Mouse (Mus musculus) hindbrain, embryonic 14.5 days (tissue): Measurements from ENCODE around the gene Krt79. TPM values are rescaled to one million over a fixed set of nuclear protein-coding genes. Genes with fewer than 3 reads are reported as not detected.
A peak's percentile ranks its signal among the peaks of the same experiment; 100 is the strongest.

Source experiments
- ATAC-seq: fragments of 200-750 bp; cut with Nextera tagmentation; 2 replicates; pipeline ENCODE4 v1.8.0; 2017; ENCODE audit warnings: moderate number of reproducible peaks, mild to moderate bottlenecking, moderate TSS enrichment, moderate library complexity; ENCODE audit not compliant: low FRiP score
- DNase-seq: peaks from one replicate; pipeline ENCODE4 v3.0.0-alpha.2; 2015; ENCODE audit warnings: low spot score
- H3K27ac ChIP-seq: fragments of 300-500 bp; sonication (generic); 2 replicates; pipeline ENCODE4 v1.5.1; 2014; ENCODE audit warnings: mild to moderate bottlenecking, moderate library complexity
- H3K27me3 ChIP-seq: fragments of 300-500 bp; sonication (generic); 2 replicates; pipeline ENCODE4 v1.6.1; 2014; ENCODE audit warnings: mild to moderate bottlenecking, low read length, mixed read lengths; ENCODE audit not compliant: control insufficient read depth, insufficient read depth
- H3K36me3 ChIP-seq: fragments of 300-500 bp; sonication (generic); replicated peaks from 2 replicates; pipeline ENCODE4 v1.6.1; 2014; ENCODE audit not compliant: control insufficient read depth, insufficient read depth
- H3K4me1 ChIP-seq: fragments of 300-500 bp; sonication (generic); replicated peaks from 2 replicates; pipeline ENCODE4 v1.6.1; 2014; ENCODE audit warnings: antibody characterized with exemption, low read length, mixed read lengths; ENCODE audit not compliant: control insufficient read depth, insufficient read depth
- H3K4me2 ChIP-seq: fragments of 300-500 bp; sonication (generic); replicated peaks from 2 replicates; pipeline ENCODE4 v1.6.1; 2014; ENCODE audit warnings: mild to moderate bottlenecking, moderate library complexity
- H3K4me3 ChIP-seq: fragments of 300-500 bp; sonication (generic); replicated peaks from 2 replicates; pipeline ENCODE4 v1.5.1; 2014; ENCODE audit warnings: mild to moderate bottlenecking, low read length
- H3K9ac ChIP-seq: fragments of 300-500 bp; sonication (generic); 2 replicates; pipeline ENCODE4 v1.6.1; 2014
- H3K9me3 ChIP-seq: fragments of 300-500 bp; sonication (generic); 2 replicates; pipeline ENCODE4 v1.6.1; 2016; ENCODE audit warnings: low read length; ENCODE audit not compliant: control insufficient read depth
- WGBS: fragments of 180-500 bp; shearing (Covaris S2); extraction: QIAGEN DNeasy Blood & Tissue Kit; methylation state at CpG from one replicate; pipeline ENCODE4 v1.1.7; 2014; 5-methylcytosine and 5-hydroxymethylcytosine counted together
- polyA plus RNA-seq: library from polyadenylated mRNA; unstranded; fragments of >200 nt; fragmentation: Nextera tagmentation; extraction: Ambion mirVana; gene quantifications from 2 replicates; pipeline ENCODE4 v1.2.1, GENCODE M21; 2014

The Krt79 gene
- polyA plus RNA-seq, 1 experiment from 2014 or later = 0.29 TPM

GRCm38 (mm10) chr15:101976023-101976422 is 35.9 kb upstream of the Krt79 start:
- Histone ChIP-seq H3K36me3 (no peaks in the 10 kb centered on the region), H3K9me3 (no peaks in the 10 kb centered on the region), H3K4me1 (peaks cover 11% of the 10 kb centered on the region), H3K4me2 (no peak overlapping the region), H3K9ac (no peak overlapping the region), H3K4me3 (no peak overlapping the region), H3K27ac (no peak overlapping the region), H3K27me3 (no peaks in the 10 kb centered on the region)
- ATAC-seq (no peak), DNase-seq (no peak)
- 59% methylated on average over 5 of the region's 5 CpGs for WGBS

- WGBS = 56% methylated on average over 16 of the region's 16 CpGs
- DNase-seq (no peak), ATAC-seq (no peak)
- Histone ChIP-seq H3K4me1 (peaks cover 11% of the 10 kb centered on the region), H3K9me3 (no peaks in the 10 kb centered on the region), H3K4me3 (no peak overlapping the region), H3K4me2 (no peak overlapping the region), H3K27me3 (no peaks in the 10 kb centered on the region), H3K36me3 (no peaks in the 10 kb centered on the region), H3K27ac (no peak overlapping the region), H3K9ac (no peak overlapping the region)
These were observed 34.1 kb upstream of the Krt79 start for GRCm38 (mm10) chr15:101974083-101974845.

- H3K9me3 ChIP-seq = no peaks in the 10 kb centered on the region
- H3K9ac ChIP-seq = no peak overlapping the region
- peaks cover 11% of the 10 kb centered on the region for H3K4me1 ChIP-seq
- H3K27ac ChIP-seq = no peak overlapping the region
- no peak overlapping the region for H3K4me3 ChIP-seq
- WGBS = 11% methylated on average over 15 of the region's 15 CpGs
- H3K27me3 ChIP-seq = no peaks in the 10 kb centered on the region
- ATAC-seq (peak; percentile 46), DNase-seq (peak; percentile 98)
- no peaks in the 10 kb centered on the region for H3K36me3 ChIP-seq
- no peak overlapping the region for H3K4me2 ChIP-seq
These were observed 33.4 kb upstream of the Krt79 start for GRCm38 (mm10) chr15:101973414-101974077.

GRCm38 (mm10) chr15:101970536-101970935 is 30.4 kb upstream of the Krt79 start:
- Histone ChIP-seq H3K9me3 (no peaks in the 10 kb centered on the region), H3K4me2 (no peak overlapping the region), H3K4me1 (no peaks in the 10 kb centered on the region), H3K9ac (no peak overlapping the region), H3K4me3 (no peak overlapping the region), H3K27ac (no peak overlapping the region), H3K36me3 (no peaks in the 10 kb centered on the region), H3K27me3 (no peaks in the 10 kb centered on the region)
- no peak for ATAC-seq
- peak; percentile 69 for DNase-seq
- WGBS = 8% methylated on average over 3 of the region's 6 CpGs

- Histone ChIP-seq H3K9ac (no peak overlapping the region), H3K9me3 (no peaks in the 10 kb centered on the region), H3K27ac (no peak overlapping the region), H3K27me3 (no peaks in the 10 kb centered on the region), H3K4me2 (no peak overlapping the region), H3K4me3 (no peak overlapping the region), H3K4me1 (no peaks in the 10 kb centered on the region), H3K36me3 (no peaks in the 10 kb centered on the region)
- 82% methylated on average over 8 of the region's 8 CpGs for WGBS
- ATAC-seq = no peak
- DNase-seq = no peak
These were observed 26.7 kb upstream of the Krt79 start for GRCm38 (mm10) chr15:101966808-101967207.

- WGBS = 88% methylated on average over 3 of the region's 3 CpGs
These were observed 18.8 kb upstream of the Krt79 start for GRCm38 (mm10) chr15:101958891-101959290.

GRCm38 (mm10) chr15:101954187-101954586 is 14.1 kb upstream of the Krt79 start, which contains the start of gene Krt78:
Gene Krt78 (minus strand): TSS chr15:101954287.
- Histone ChIP-seq H3K9me3 (no peaks in the 10 kb centered on the region), H3K27me3 (no peaks in the 10 kb centered on the region), H3K27ac (no peak within 1 kb of the TSS), H3K4me1 (no peaks in the 10 kb centered on the region), H3K4me2 (no peak within 1 kb of the TSS), H3K4me3 (no peak within 1 kb of the TSS), H3K36me3 (no peaks in the 10 kb centered on the region), H3K9ac (no peak within 1 kb of the TSS)
- WGBS = 82% methylated on average over 9 of the region's 9 CpGs
- no peak for ATAC-seq
- no peak for DNase-seq

More at GRCm38 (mm10) chr15:101958891-101959290, 18.8 kb upstream of the Krt79 start:
- ATAC-seq (no peak), DNase-seq (no peak)
- H3K4me2 ChIP-seq = no peak overlapping the region
- no peaks in the 10 kb centered on the region for H3K27me3 ChIP-seq
- no peaks in the 10 kb centered on the region for H3K36me3 ChIP-seq
- H3K9ac ChIP-seq = no peak overlapping the region
- H3K27ac ChIP-seq = no peak overlapping the region
- H3K4me3 ChIP-seq = no peak overlapping the region
- H3K4me1 ChIP-seq = no peaks in the 10 kb centered on the region
- H3K9me3 ChIP-seq = no peaks in the 10 kb centered on the region

GRCm38 (mm10) chr15:101952733-101953474 is 12.8 kb upstream of the Krt79 start:
- no peak overlapping the region for H3K4me3 ChIP-seq
- 93% methylated on average over 7 of the region's 7 CpGs for WGBS
- no peak for DNase-seq

GRCm38 (mm10) chr15:101945430-101945829 is 5.3 kb upstream of the Krt79 start:
- H3K9me3 ChIP-seq = no peaks in the 10 kb centered on the region
- no peak overlapping the region for H3K4me2 ChIP-seq
- WGBS = 100% methylated on average over 1 of the region's 1 CpGs
- no peaks in the 10 kb centered on the region for H3K27me3 ChIP-seq
- DNase-seq (no peak), ATAC-seq (no peak)
- H3K4me1 ChIP-seq = no peaks in the 10 kb centered on the region
- no peak overlapping the region for H3K4me3 ChIP-seq
- H3K36me3 ChIP-seq = no peaks in the 10 kb centered on the region
- H3K27ac ChIP-seq = no peak overlapping the region
- H3K9ac ChIP-seq = no peak overlapping the region

More at GRCm38 (mm10) chr15:101952733-101953474, 12.8 kb upstream of the Krt79 start:
- Histone ChIP-seq H3K4me1 (no peaks in the 10 kb centered on the region), H3K4me2 (no peak overlapping the region), H3K27me3 (no peaks in the 10 kb centered on the region), H3K27ac (no peak overlapping the region), H3K36me3 (no peaks in the 10 kb centered on the region), H3K9me3 (no peaks in the 10 kb centered on the region), H3K9ac (no peak overlapping the region)
- ATAC-seq = no peak
